Mouse (Mus musculus) embryonic facial prominence, embryonic 12.5 days (tissue): ENCODE data around the gene Olfr1417. TPM values are rescaled to one million over a fixed set of nuclear protein-coding genes. Genes with fewer than 3 reads are reported as not detected.

Experiments
- ATAC-seq: fragments of 200-750 bp; cut with Nextera tagmentation; 2 replicates; pipeline ENCODE4 v1.8.0; 2017; ENCODE audit not compliant: insufficient number of reproducible peaks, insufficient read depth, low FRiP score, low TSS enrichment
- H3K27ac ChIP-seq: fragments of 300-500 bp; sonication (generic); 2 replicates; pipeline ENCODE4 v1.5.1; 2016; ENCODE audit warnings: mild to moderate bottlenecking
- H3K27me3 ChIP-seq: fragments of 300-500 bp; sonication (generic); 2 replicates; pipeline ENCODE4 v1.6.1; 2016; ENCODE audit warnings: mild to moderate bottlenecking, moderate library complexity
- H3K36me3 ChIP-seq: fragments of 300-500 bp; sonication (generic); 2 replicates; pipeline ENCODE4 v1.6.1; 2016; ENCODE audit warnings: mild to moderate bottlenecking
- H3K4me1 ChIP-seq: fragments of 300-500 bp; sonication (generic); 2 replicates; pipeline ENCODE4 v1.6.1; 2016
- H3K4me2 ChIP-seq: fragments of 300-500 bp; sonication (generic); replicated peaks from 2 replicates; pipeline ENCODE4 v1.6.1; 2016; ENCODE audit warnings: mild to moderate bottlenecking, moderate library complexity
- H3K4me3 ChIP-seq: fragments of 300-500 bp; sonication (generic); 2 replicates; pipeline ENCODE4 v1.5.1; 2016; ENCODE audit warnings: mild to moderate bottlenecking
- H3K9ac ChIP-seq: fragments of 300-500 bp; sonication (generic); 2 replicates; pipeline ENCODE4 v1.6.1; 2016; ENCODE audit warnings: mild to moderate bottlenecking, moderate library complexity
- H3K9me3 ChIP-seq: fragments of 300-500 bp; sonication (generic); 2 replicates; pipeline ENCODE4 v1.6.1; 2016; ENCODE audit warnings: mild to moderate bottlenecking, moderate library complexity
- WGBS: fragments of 180-500 bp; shearing (Covaris S2); methylation state at CpG from one replicate; pipeline ENCODE4 v1.1.7; 2016; 5-methylcytosine and 5-hydroxymethylcytosine counted together
- polyA plus RNA-seq: library from polyadenylated mRNA; unstranded; fragments of >200 nt; fragmentation: Nextera tagmentation; extraction: Ambion mirVana; gene quantifications from 2 replicates; pipeline ENCODE4 v1.2.1, GENCODE M21; 2016

Gene Olfr1417
- polyA plus RNA-seq, 1 experiment from 2014 or later = not detected

GRCm38 (mm10) chr19:11810003-11810758 is 28.8 kb downstream of the Olfr1417 start:
- Histone ChIP-seq H3K4me1 (no peaks in the 10 kb centered on the region), H3K4me3 (no peak overlapping the region), H3K27me3 (peaks cover 5% of the 10 kb centered on the region), H3K9ac (no peak overlapping the region), H3K4me2 (no peak overlapping the region), H3K27ac (no peak overlapping the region), H3K9me3 (no peaks in the 10 kb centered on the region), H3K36me3 (no peaks in the 10 kb centered on the region)
- WGBS = 73% methylated on average over 5 of the region's 5 CpGs
- ATAC-seq = no peak

GRCm38 (mm10) chr19:11808452-11808851 is 30.6 kb downstream of the Olfr1417 start:
- no peaks in the 10 kb centered on the region for H3K27me3 ChIP-seq
- H3K27ac ChIP-seq = no peak overlapping the region
- H3K9me3 ChIP-seq = no peaks in the 10 kb centered on the region
- H3K9ac ChIP-seq = no peak overlapping the region
- no peaks in the 10 kb centered on the region for H3K4me1 ChIP-seq
- H3K4me3 ChIP-seq = no peak overlapping the region
- no peak overlapping the region for H3K4me2 ChIP-seq
- WGBS = 89% methylated on average over 2 of the region's 2 CpGs
- ATAC-seq = no peak
- H3K36me3 ChIP-seq = no peaks in the 10 kb centered on the region

GRCm38 (mm10) chr19:11807822-11808221 is 31.2 kb downstream of the Olfr1417 start:
- Histone ChIP-seq H3K4me1 (no peaks in the 10 kb centered on the region), H3K4me3 (no peak overlapping the region), H3K9ac (no peak overlapping the region), H3K4me2 (no peak overlapping the region), H3K27me3 (no peaks in the 10 kb centered on the region), H3K9me3 (no peaks in the 10 kb centered on the region), H3K27ac (no peak overlapping the region), H3K36me3 (no peaks in the 10 kb centered on the region)
- 37% methylated on average over 6 of the region's 6 CpGs for WGBS
- ATAC-seq = no peak

- Histone ChIP-seq H3K27ac (no peak overlapping the region), H3K9me3 (no peaks in the 10 kb centered on the region), H3K4me2 (no peak overlapping the region), H3K4me1 (no peaks in the 10 kb centered on the region), H3K36me3 (no peaks in the 10 kb centered on the region), H3K27me3 (no peaks in the 10 kb centered on the region), H3K9ac (no peak overlapping the region), H3K4me3 (no peak overlapping the region)
- no peak for ATAC-seq
- 68% methylated on average over 2 of the region's 2 CpGs for WGBS
Observed at GRCm38 (mm10) chr19:11807251-11807650, 31.8 kb downstream of the Olfr1417 start.

- no peaks in the 10 kb centered on the region for H3K27me3 ChIP-seq
- WGBS = 73% methylated on average over 1 of the region's 1 CpGs
- no peaks in the 10 kb centered on the region for H3K4me1 ChIP-seq
- no peak overlapping the region for H3K9ac ChIP-seq
- no peak overlapping the region for H3K27ac ChIP-seq
- H3K9me3 ChIP-seq = no peaks in the 10 kb centered on the region
- no peak for ATAC-seq
- no peak overlapping the region for H3K4me2 ChIP-seq
- H3K36me3 ChIP-seq = no peaks in the 10 kb centered on the region
- H3K4me3 ChIP-seq = no peak overlapping the region
Observed at GRCm38 (mm10) chr19:11804423-11804822, 34.6 kb downstream of the Olfr1417 start.

- Histone ChIP-seq H3K4me3 (no peak overlapping the region), H3K36me3 (no peaks in the 10 kb centered on the region), H3K9me3 (no peaks in the 10 kb centered on the region), H3K27me3 (no peaks in the 10 kb centered on the region), H3K4me1 (no peaks in the 10 kb centered on the region), H3K27ac (no peak overlapping the region), H3K4me2 (no peak overlapping the region), H3K9ac (no peak overlapping the region)
- no peak for ATAC-seq
- WGBS = 75% methylated on average over 8 of the region's 8 CpGs
Observed at GRCm38 (mm10) chr19:11800531-11801315, 38.3 kb downstream of the Olfr1417 start.

- Histone ChIP-seq H3K9me3 (no peaks in the 10 kb centered on the region), H3K9ac (no peak overlapping the region), H3K4me1 (no peaks in the 10 kb centered on the region), H3K4me3 (no peak overlapping the region), H3K4me2 (no peak overlapping the region), H3K27me3 (no peaks in the 10 kb centered on the region), H3K36me3 (no peaks in the 10 kb centered on the region), H3K27ac (no peak overlapping the region)
- 91% methylated on average over 6 of the region's 6 CpGs for WGBS
- ATAC-seq = no peak
Observed at GRCm38 (mm10) chr19:11794447-11794846, 44.6 kb downstream of the Olfr1417 start.

- no peak overlapping the region for H3K27ac ChIP-seq
- no peaks in the 10 kb centered on the region for H3K9me3 ChIP-seq
- H3K36me3 ChIP-seq = no peaks in the 10 kb centered on the region
- WGBS = 84% methylated on average over 2 of the region's 2 CpGs
- H3K4me3 ChIP-seq = no peak overlapping the region
- H3K27me3 ChIP-seq = no peaks in the 10 kb centered on the region
- no peaks in the 10 kb centered on the region for H3K4me1 ChIP-seq
- no peak overlapping the region for H3K4me2 ChIP-seq
- no peak overlapping the region for H3K9ac ChIP-seq
- no peak for ATAC-seq
Observed at GRCm38 (mm10) chr19:11793741-11794359, 45.2 kb downstream of the Olfr1417 start.

- 81% methylated on average over 5 of the region's 5 CpGs for WGBS
- H3K27me3 ChIP-seq = no peaks in the 10 kb centered on the region
- H3K4me1 ChIP-seq = no peaks in the 10 kb centered on the region
- H3K9me3 ChIP-seq = no peaks in the 10 kb centered on the region
- no peak overlapping the region for H3K4me2 ChIP-seq
- no peak overlapping the region for H3K9ac ChIP-seq
- ATAC-seq = no peak
- no peaks in the 10 kb centered on the region for H3K36me3 ChIP-seq
- H3K4me3 ChIP-seq = no peak overlapping the region
- no peak overlapping the region for H3K27ac ChIP-seq
Observed at GRCm38 (mm10) chr19:11791825-11792224, 47.2 kb downstream of the Olfr1417 start.

GRCm38 (mm10) chr19:11788876-11789275 is 50.1 kb downstream of the Olfr1417 start:
- no peaks in the 10 kb centered on the region for H3K36me3 ChIP-seq
- H3K27me3 ChIP-seq = no peaks in the 10 kb centered on the region
- H3K27ac ChIP-seq = no peak overlapping the region
- H3K4me1 ChIP-seq = no peaks in the 10 kb centered on the region
- H3K4me3 ChIP-seq = no peak overlapping the region
- H3K9me3 ChIP-seq = no peaks in the 10 kb centered on the region
- no peak overlapping the region for H3K9ac ChIP-seq
- no peak for ATAC-seq
- H3K4me2 ChIP-seq = no peak overlapping the region
- 82% methylated on average over 6 of the region's 6 CpGs for WGBS

GRCm38 (mm10) chr19:11787826-11788225 is 51.2 kb downstream of the Olfr1417 start:
- ATAC-seq = no peak
- no peak overlapping the region for H3K9ac ChIP-seq
- no peaks in the 10 kb centered on the region for H3K36me3 ChIP-seq
- no peak overlapping the region for H3K4me2 ChIP-seq
- WGBS = 91% methylated on average over 6 of the region's 6 CpGs
- H3K27me3 ChIP-seq = no peaks in the 10 kb centered on the region
- no peaks in the 10 kb centered on the region for H3K9me3 ChIP-seq
- no peak overlapping the region for H3K27ac ChIP-seq
- H3K4me1 ChIP-seq = no peaks in the 10 kb centered on the region
- no peak overlapping the region for H3K4me3 ChIP-seq
